Comparison of ENCODE assay signal across 13 mouse cellular contexts in the genomic region with DNA sequence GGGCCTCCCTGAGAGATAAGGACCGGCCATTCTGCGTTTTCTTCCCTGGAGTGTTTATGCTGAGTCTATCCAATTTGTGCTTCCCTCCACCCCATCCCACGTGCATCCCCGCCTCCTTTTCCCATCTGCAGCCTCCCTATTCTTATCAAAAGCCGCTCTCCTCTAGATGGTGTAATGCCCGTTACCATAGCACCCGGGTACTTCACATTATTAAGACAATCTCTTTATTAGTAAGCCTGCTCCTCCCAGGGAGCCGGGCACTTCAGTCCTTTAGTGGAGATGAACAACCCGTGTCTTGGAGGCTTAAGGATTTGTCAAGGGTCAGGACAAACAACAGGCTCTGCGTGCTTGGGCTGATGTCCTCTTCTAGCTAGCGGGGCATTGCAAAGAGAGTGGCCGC. TPM values are rescaled to one million over a fixed set of nuclear protein-coding genes. Genes with fewer than 3 reads are reported as not detected.
A peak's percentile ranks its signal among the peaks of the same experiment; 100 is the strongest.
DNase-seq lines count a peak whose midpoint lies in the region; ATAC-seq and TF ChIP-seq lines count a peak whose summit lies in the region.
"Had no signal": no experiment of that assay in that cellular context is flagged by ENCODE, and none has a peak within 500 bp of the region (broad histone marks: within the 10 kb centered on the region; RNA-seq: fewer than 3 reads in every experiment).

No protein-coding gene starts in this region.

- H3K27me3 ChIP-seq in lung, embryonic 16.5 days (ENCODE audit: control insufficient read depth, insufficient read depth, low read depth, low read length): no peaks in the 10 kb centered on the region
- H3K27me3 ChIP-seq in forebrain, embryonic 14.5 days (replicated peaks; ENCODE audit: control insufficient read depth, insufficient read depth, low read length): no peaks in the 10 kb centered on the region
- H3K27me3 ChIP-seq in midbrain, embryonic 11.5 days (ENCODE audit: control insufficient read depth, insufficient read depth, low read length): peaks cover 18% of the 10 kb centered on the region
- no peaks in the 10 kb centered on the region for H3K27me3 ChIP-seq in stomach, postnatal 0 days (ENCODE audit: control insufficient read depth, insufficient read depth, low read length)
- H3K27me3 ChIP-seq: heart, embryonic 13.5 days; intestine, embryonic 15.5 days; limb, embryonic 12.5 days had no signal

- DNase-seq in lung, postnatal 4 days: no peak
- peak; percentile 73 for DNase-seq in forebrain, embryonic 14.5 days (ENCODE audit: low spot score)
- peak; percentile 88 for DNase-seq in midbrain, embryonic 11.5 days (ENCODE audit: low spot score, missing footprints)
- no peak for DNase-seq in testis, postnatal 14 days (ENCODE audit: low spot score)
- DNase-seq in thymus, postnatal 36 days: no peak
- DNase-seq in stomach, postnatal 0 days (ENCODE audit: low spot score): no peak
- DNase-seq: adrenal gland, postnatal 14 days; cerebellum, adult 8-10 months had no signal

- H3K36me3 ChIP-seq in lung, embryonic 16.5 days (ENCODE audit: control insufficient read depth, insufficient read depth, low read length): no peaks in the 10 kb centered on the region
- H3K36me3 ChIP-seq in forebrain, embryonic 14.5 days (ENCODE audit: control insufficient read depth, insufficient read depth, low read length): no peaks in the 10 kb centered on the region
- H3K36me3 ChIP-seq in midbrain, embryonic 11.5 days (ENCODE audit: control insufficient read depth, insufficient read depth, low read length): no peaks in the 10 kb centered on the region
- no peaks in the 10 kb centered on the region for H3K36me3 ChIP-seq in stomach, postnatal 0 days (ENCODE audit: control insufficient read depth, insufficient read depth, low read length)
- H3K36me3 ChIP-seq: heart, embryonic 13.5 days; intestine, embryonic 15.5 days; limb, embryonic 12.5 days had no signal

- WGBS in lung, embryonic 16.5 days: 35% methylated on average over 12 of the region's 12 CpGs
- WGBS in forebrain, embryonic 14.5 days: 14% methylated on average over 12 of the region's 12 CpGs
- WGBS in midbrain, embryonic 11.5 days: 13% methylated on average over 12 of the region's 12 CpGs
- 65% methylated on average over 12 of the region's 12 CpGs for WGBS in stomach, postnatal 0 days

- ATAC-seq in lung, embryonic 16.5 days (ENCODE audit: low read depth): peak; percentile 28; the same call in 1 of the 2 replicates
- ATAC-seq in forebrain, embryonic 14.5 days: peak; percentile 94
- peak; percentile 82 for ATAC-seq in midbrain, embryonic 11.5 days (ENCODE audit: low FRiP score)
- ATAC-seq in stomach, postnatal 0 days (ENCODE audit: low FRiP score, low TSS enrichment): no peak
- ATAC-seq: intestine, embryonic 15.5 days; Patski had no signal

- no peak overlapping the region for H3K9ac ChIP-seq in lung, embryonic 16.5 days (ENCODE audit: low read length)
- H3K9ac ChIP-seq in forebrain, embryonic 14.5 days (ENCODE audit: low read length): no peak overlapping the region
- no peak overlapping the region for H3K9ac ChIP-seq in midbrain, embryonic 11.5 days (ENCODE audit: low read length)
- no peak overlapping the region for H3K9ac ChIP-seq in stomach, postnatal 0 days (ENCODE audit: low read length)
- H3K9ac ChIP-seq: heart, embryonic 13.5 days; intestine, embryonic 15.5 days; limb, embryonic 12.5 days had no signal

- H3K4me1 ChIP-seq in lung, embryonic 16.5 days (replicated peaks; ENCODE audit: control insufficient read depth, insufficient read depth, low read length): no peaks in the 10 kb centered on the region
- peaks cover 8% of the 10 kb centered on the region; the same call in 1 of the 2 replicates for H3K4me1 ChIP-seq in forebrain, embryonic 14.5 days (ENCODE audit: control insufficient read depth, insufficient read depth, low read length)
- H3K4me1 ChIP-seq in midbrain, embryonic 11.5 days (ENCODE audit: control insufficient read depth, insufficient read depth, low read length): peaks cover 8% of the 10 kb centered on the region; the same call in 1 of the 2 replicates
- no peaks in the 10 kb centered on the region for H3K4me1 ChIP-seq in stomach, postnatal 0 days (replicated peaks; ENCODE audit: control insufficient read depth, insufficient read depth)
- H3K4me1 ChIP-seq: intestine, embryonic 15.5 days; limb, embryonic 12.5 days had no signal

- no peaks in the 10 kb centered on the region for H3K9me3 ChIP-seq in lung, embryonic 16.5 days (ENCODE audit: control insufficient read depth, low read length)
- H3K9me3 ChIP-seq in forebrain, embryonic 14.5 days (replicated peaks; ENCODE audit: control insufficient read depth, low read length): no peaks in the 10 kb centered on the region
- H3K9me3 ChIP-seq in midbrain, embryonic 11.5 days (ENCODE audit: control insufficient read depth, low read length): no peaks in the 10 kb centered on the region
- no peaks in the 10 kb centered on the region for H3K9me3 ChIP-seq in stomach, postnatal 0 days (ENCODE audit: control insufficient read depth, low read length)
- H3K9me3 ChIP-seq: heart, embryonic 13.5 days; intestine, embryonic 15.5 days; limb, embryonic 12.5 days had no signal

- no peak overlapping the region for H3K4me2 ChIP-seq in lung, embryonic 16.5 days (ENCODE audit: low read depth, low read length)
- peak overlapping the region; percentile 33 for H3K4me2 ChIP-seq in forebrain, embryonic 14.5 days (ENCODE audit: low read length)
- 0 out of 2 replicates have a peak overlapping the region, but pooled peaks have one; percentile 16 for H3K4me2 ChIP-seq in midbrain, embryonic 11.5 days
- H3K4me2 ChIP-seq in stomach, postnatal 0 days (replicated peaks; ENCODE audit: low read depth): no peak overlapping the region
- H3K4me2 ChIP-seq: heart, embryonic 13.5 days; intestine, embryonic 15.5 days; limb, embryonic 12.5 days had no signal

- no peak for TF ChIP-seq CTCF in stomach, postnatal 0 days (IDR thresholded peaks at IDR 0.05; ENCODE audit: low read depth)

- no peak overlapping the region for H3K4me3 ChIP-seq in lung, embryonic 16.5 days (ENCODE audit: low read length)
- no peak overlapping the region for H3K4me3 ChIP-seq in forebrain, embryonic 14.5 days (ENCODE audit: low read depth, low read length)
- no peak overlapping the region for H3K4me3 ChIP-seq in midbrain, embryonic 11.5 days (ENCODE audit: low read depth, low read length)
- no peak overlapping the region for H3K4me3 ChIP-seq in stomach, postnatal 0 days (ENCODE audit: low read depth, low read length)
- H3K4me3 ChIP-seq: heart, embryonic 13.5 days; intestine, embryonic 15.5 days; limb, embryonic 12.5 days had no signal

- TF ChIP-seq EP300 in stomach, postnatal 0 days (optimal IDR thresholded peaks at IDR 0.05): no peak

- no peak overlapping the region for H3K27ac ChIP-seq in lung, embryonic 16.5 days (ENCODE audit: low read length)
- no peak overlapping the region for H3K27ac ChIP-seq in forebrain, embryonic 14.5 days (ENCODE audit: low read depth, low read length)
- H3K27ac ChIP-seq in midbrain, embryonic 11.5 days (ENCODE audit: low read depth, low read length): no peak overlapping the region
- H3K27ac ChIP-seq in stomach, postnatal 0 days (replicated peaks): no peak overlapping the region
- H3K27ac ChIP-seq: heart, embryonic 13.5 days; intestine, embryonic 15.5 days; limb, embryonic 12.5 days had no signal

RNA-seq across cellular contexts. Expression of a gene that starts 14.3 kb away (rescaled TPM):
- polyA plus RNA-seq in lung, embryonic 16.5 days (2015; fragmentation: Nextera tagmentation; extraction: Ambion mirVana): 0.67 and 0.91 TPM in 2 replicates
- polyA plus RNA-seq in forebrain, embryonic 14.5 days (2014; fragmentation: Nextera tagmentation; extraction: Ambion mirVana): 9.3 and 18.6 TPM in 2 replicates
- polyA plus RNA-seq in midbrain, embryonic 11.5 days (2014; fragmentation: Nextera tagmentation; extraction: Ambion mirVana): 1.2 and 1.6 TPM in 2 replicates
- polyA plus RNA-seq in stomach, postnatal 0 days (2015; fragmentation: Nextera tagmentation; extraction: Ambion mirVana): 0.51 and 0.52 TPM in 2 replicates
- polyA plus RNA-seq: Patski had no signal

Comparison
In these comparisons a context has a peak if more than half of its experiments do, and no peak if none do; other contexts are left out.
1. H3K4me2 ChIP-seq: peak in forebrain, embryonic 14.5 days (single experiment) and midbrain, embryonic 11.5 days (single experiment); none in lung, embryonic 16.5 days (single experiment) and stomach, postnatal 0 days (single experiment).
2. DNase-seq: peak in forebrain, embryonic 14.5 days (single experiment) and midbrain, embryonic 11.5 days (single experiment); none in lung, postnatal 4 days (0 of 2), testis, postnatal 14 days (single experiment), thymus, postnatal 36 days (0 of 2) and stomach, postnatal 0 days (single experiment).